Mouse (Mus musculus) kidney, adult 2 months (tissue): ENCODE results near the gene Olfr1241. TPM values are rescaled to one million over a fixed set of nuclear protein-coding genes. Genes with fewer than 3 reads are reported as not detected.

Experiments used
- DNase-seq: peaks from one replicate; pipeline ENCODE4 v3.0.0; 2021
- H3K27ac ChIP-seq: fragments of 200-500 bp; 2 replicates; pipeline ENCODE4 v1.5.1; 2012; ENCODE audit warnings: low read depth, low read length, control low read depth, inconsistent platforms; ENCODE audit not compliant: insufficient read depth
- H3K27me3 ChIP-seq: fragments of 200-500 bp; replicated peaks from 2 replicates; pipeline ENCODE4 v1.6.1; 2012; ENCODE audit warnings: mild to moderate bottlenecking, moderate library complexity, low read length, inconsistent platforms; ENCODE audit not compliant: control insufficient read depth, insufficient read depth
- H3K36me3 ChIP-seq: fragments of 200-500 bp; 2 replicates; pipeline ENCODE4 v1.6.1; 2012; ENCODE audit warnings: mild to moderate bottlenecking, moderate library complexity, low read length, inconsistent platforms; ENCODE audit not compliant: control insufficient read depth, insufficient read depth
- H3K4me1 ChIP-seq: fragments of 200-500 bp; 2 replicates; pipeline ENCODE4 v1.6.1; 2011; ENCODE audit warnings: low read length; ENCODE audit not compliant: control insufficient read depth, insufficient read depth
- H3K4me3 ChIP-seq: fragments of 200-500 bp; 2 replicates; pipeline ENCODE4 v1.5.1; 2011; ENCODE audit warnings: mild to moderate bottlenecking, low read depth, low read length, control low read depth; ENCODE audit not compliant: insufficient read depth
- CTCF ChIP-seq: fragments of 200-500 bp; conservative IDR thresholded peaks from 2 replicates; pipeline ENCODE4 v1.5.1; 2011; ENCODE audit warnings: low read depth, mild to moderate bottlenecking, control low read depth, low read length, moderate library complexity, mixed read lengths; ENCODE audit not compliant: insufficient read depth, insufficient read length
- POLR2A ChIP-seq: fragments of 200-500 bp; IDR thresholded peaks from one replicate; pipeline ENCODE4 v1.6.1; 2011; ENCODE audit warnings: low read depth, low read length, control low read depth
- WGBS: fragments of 180-500 bp; shearing (Covaris S2); methylation state at CpG from one replicate; pipeline ENCODE4 v1.1.7; 2018; 5-methylcytosine and 5-hydroxymethylcytosine counted together
- polyA plus RNA-seq: library from polyadenylated mRNA; depleted of rRNA; stranded (reverse); fragments of >200 nt; gene quantifications from 2 replicates; pipeline ENCODE4 v1.2.3, GENCODE M21; 2012; rRNA removed

Gene Olfr1241
- polyA plus RNA-seq: not detected in 2 replicates

DNA sequence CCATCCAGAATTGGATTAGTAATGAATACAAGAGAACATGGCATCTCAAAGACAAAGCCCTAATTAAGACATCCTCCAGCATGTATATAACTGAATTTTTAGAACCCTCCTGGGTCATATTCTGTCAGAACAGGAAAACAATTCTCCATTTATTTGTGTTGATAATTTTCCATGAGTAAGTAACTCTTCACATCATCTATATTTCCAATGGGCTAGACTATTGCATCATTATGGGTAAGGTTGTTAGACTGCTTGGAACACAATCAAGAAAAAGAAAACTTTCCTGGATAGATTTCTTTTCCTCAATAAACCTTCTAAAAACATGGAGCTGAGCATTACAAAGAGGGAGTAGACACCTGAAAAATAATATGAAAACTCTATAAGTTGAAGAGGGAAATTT lies at the start of gene Olfr1241:
TSS of gene Olfr1241 (minus strand) at position 101 of the 400 bp plus-strand sequence.
- Histone ChIP-seq H3K36me3 (no peaks in the 10 kb centered on the region), H3K27ac (no peak within 1 kb of the TSS), H3K4me1 (no peaks in the 10 kb centered on the region), H3K4me3 (no peak within 1 kb of the TSS), H3K27me3 (no peaks in the 10 kb centered on the region)
- DNase-seq: no peak
- no peak for TF ChIP-seq POLR2A

DNA sequence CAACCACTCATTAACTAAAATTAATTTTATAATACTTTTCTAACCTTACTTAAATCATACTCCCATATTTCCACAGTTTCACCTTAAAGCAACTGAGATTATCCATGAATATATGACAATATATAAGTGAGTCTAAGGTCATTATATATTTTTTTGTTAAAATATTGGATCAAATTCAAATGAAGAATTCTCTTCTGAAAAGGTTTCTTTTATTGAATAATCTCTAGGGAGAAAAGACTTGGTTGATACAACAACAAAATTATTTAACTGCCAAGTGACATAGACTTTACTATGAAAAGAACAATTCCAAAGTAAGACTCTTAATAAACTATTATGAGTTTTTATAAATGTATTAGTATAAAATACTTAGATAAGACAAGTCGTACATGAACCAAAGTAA lies 44.5 kb upstream of the Olfr1241 start, which contains the start of gene Olfr1243:
TSS of gene Olfr1243 (minus strand) at position 101 of the 400 bp plus-strand sequence.
- Histone ChIP-seq H3K4me1 (no peaks in the 10 kb centered on the region), H3K4me3 (no peak within 1 kb of the TSS), H3K27ac (no peak within 1 kb of the TSS), H3K36me3 (no peaks in the 10 kb centered on the region), H3K27me3 (no peaks in the 10 kb centered on the region)
- DNase-seq: no peak
- WGBS: 81% methylated on average over 1 of the region's 1 CpGs
- TF ChIP-seq CTCF: no peak
- no peak for TF ChIP-seq POLR2A

DNA sequence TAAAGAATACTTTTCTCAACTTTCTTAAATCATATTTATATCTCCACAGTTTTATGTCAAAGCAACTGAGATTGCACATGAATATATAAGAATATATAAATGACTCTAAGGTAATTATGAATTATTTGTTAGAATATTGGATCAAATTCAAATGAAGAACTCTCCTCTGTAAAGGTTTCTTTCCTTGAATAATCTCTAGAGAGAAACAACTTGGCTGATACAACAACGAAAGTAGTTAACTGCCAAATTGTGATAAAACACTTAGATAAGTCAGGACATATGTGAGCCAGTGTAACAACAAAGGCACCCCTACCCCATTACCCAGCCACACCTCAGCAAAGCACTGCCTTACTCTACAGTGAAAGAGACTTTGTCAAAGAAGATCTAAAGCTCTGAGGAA lies 11.3 kb upstream of the Olfr1241 start, which contains the start of gene Olfr1242:
TSS of gene Olfr1242 (minus strand) at position 101 of the 400 bp plus-strand sequence.
- no peak for TF ChIP-seq CTCF
- no peak for TF ChIP-seq POLR2A
- no peak for DNase-seq
- 80% methylated on average over 1 of the region's 1 CpGs for WGBS

DNA sequence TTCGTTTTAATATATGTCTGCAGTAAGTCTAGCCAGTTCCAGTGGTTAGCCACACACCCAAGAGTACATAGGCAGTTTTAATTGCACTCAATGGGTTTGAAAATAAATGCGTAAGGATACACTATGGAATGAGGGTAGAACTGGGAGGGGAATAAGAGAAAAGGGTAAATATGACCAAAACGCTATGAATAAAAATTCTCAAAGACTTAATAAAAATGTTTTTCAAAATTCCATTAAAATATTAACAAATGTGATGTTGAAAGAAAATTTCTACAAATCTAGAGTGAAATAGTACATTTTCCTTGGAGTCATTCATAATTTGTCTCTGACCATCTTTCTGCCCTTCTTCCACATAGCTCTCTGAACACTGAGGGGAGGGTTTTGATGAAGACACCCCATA lies 44.0 kb downstream of the Olfr1241 start, which contains the start of gene Olfr1240:
TSS of gene Olfr1240 (minus strand) at position 101 of the 400 bp plus-strand sequence.
- no peak within 1 kb of the TSS for H3K27ac ChIP-seq
- no peak within 1 kb of the TSS for H3K4me3 ChIP-seq
- H3K36me3 ChIP-seq: no peaks in the 10 kb centered on the region
- TF ChIP-seq CTCF: no peak
- no peak for TF ChIP-seq POLR2A
- 81% methylated on average over 3 of the region's 3 CpGs for WGBS
- H3K27me3 ChIP-seq: no peaks in the 10 kb centered on the region
- no peaks in the 10 kb centered on the region for H3K4me1 ChIP-seq
- no peak for DNase-seq

More for the DNA sequence above, 11.3 kb upstream of the Olfr1241 start, which contains the start of gene Olfr1242:
- no peak within 1 kb of the TSS for H3K4me3 ChIP-seq
- H3K27ac ChIP-seq: no peak within 1 kb of the TSS
- H3K27me3 ChIP-seq: no peaks in the 10 kb centered on the region
- no peaks in the 10 kb centered on the region for H3K36me3 ChIP-seq
- H3K4me1 ChIP-seq: no peaks in the 10 kb centered on the region

Other genes with a start within 250 kb of the Olfr1241 start
- not detected in 2 replicates for gene Olfr1228, start 233.1 kb downstream of the Olfr1241 start, polyA plus RNA-seq
- not detected in 2 replicates for gene Olfr1229, start 199.1 kb downstream of the Olfr1241 start, polyA plus RNA-seq
- gene Olfr1230, start 189.9 kb downstream of the Olfr1241 start, polyA plus RNA-seq: not detected in 2 replicates
- not detected in 2 replicates for gene Olfr1231, start 180.1 kb downstream of the Olfr1241 start, polyA plus RNA-seq
- gene Olfr1232, start 157.5 kb downstream of the Olfr1241 start, polyA plus RNA-seq: not detected in 2 replicates
- gene Olfr1233, start 144.7 kb downstream of the Olfr1241 start, polyA plus RNA-seq: not detected in 2 replicates
- gene Olfr1234, start 122.3 kb downstream of the Olfr1241 start, polyA plus RNA-seq: not detected in 2 replicates
- not detected in 2 replicates for gene Olfr1238, start 77.5 kb downstream of the Olfr1241 start, polyA plus RNA-seq
- not detected in 2 replicates for gene Olfr1239, start 66.7 kb downstream of the Olfr1241 start, polyA plus RNA-seq
- gene Olfr1240, start 44.1 kb downstream of the Olfr1241 start, polyA plus RNA-seq: not detected in 2 replicates
- gene Olfr1242, start 11.2 kb upstream of the Olfr1241 start, polyA plus RNA-seq: not detected in 2 replicates
- gene Olfr1243, start 44.4 kb upstream of the Olfr1241 start, polyA plus RNA-seq: not detected in 2 replicates
- not detected in 2 replicates for gene Olfr1245, start 91.3 kb upstream of the Olfr1241 start, polyA plus RNA-seq
- not detected in 2 replicates for gene Olfr1246, start 106.0 kb upstream of the Olfr1241 start, polyA plus RNA-seq
- gene Olfr1247, start 127.0 kb upstream of the Olfr1241 start, polyA plus RNA-seq: not detected in 2 replicates
- gene Olfr1248, start 131.1 kb upstream of the Olfr1241 start, polyA plus RNA-seq: not detected in 2 replicates
- gene Olfr1249, start 147.9 kb upstream of the Olfr1241 start, polyA plus RNA-seq: not detected in 2 replicates
- not detected in 2 replicates for gene Olfr1250, start 174.3 kb upstream of the Olfr1241 start, polyA plus RNA-seq
- not detected in 2 replicates for gene Olfr1251, start 184.8 kb upstream of the Olfr1241 start, polyA plus RNA-seq
- not detected in 2 replicates for gene Olfr1252, start 237.9 kb upstream of the Olfr1241 start, polyA plus RNA-seq